Mouse (Mus musculus) heart, embryonic 15.5 days (tissue): ENCODE measurements around the gene Mospd2. TPM values are rescaled to one million over a fixed set of nuclear protein-coding genes. Genes with fewer than 3 reads are reported as not detected.
A peak's percentile ranks its signal among the peaks of the same experiment; 100 is the strongest.

Source experiments
- ATAC-seq: fragments of 200-750 bp; cut with Nextera tagmentation; replicated peaks from 2 replicates; pipeline ENCODE4 v1.8.0; 2017; ENCODE audit warnings: low read depth, moderate TSS enrichment; ENCODE audit not compliant: insufficient number of reproducible peaks, insufficient read depth, low FRiP score
- H3K27ac ChIP-seq: fragments of 300-500 bp; sonication (generic); 2 replicates; pipeline ENCODE4 v1.5.1; 2015; ENCODE audit warnings: mild to moderate bottlenecking, inconsistent platforms
- H3K27me3 ChIP-seq: fragments of 300-500 bp; sonication (generic); 2 replicates; pipeline ENCODE4 v1.6.1; 2015; ENCODE audit warnings: inconsistent platforms
- H3K36me3 ChIP-seq: fragments of 300-500 bp; sonication (generic); 2 replicates; pipeline ENCODE4 v1.6.1; 2015; ENCODE audit warnings: mild to moderate bottlenecking, inconsistent platforms
- H3K4me1 ChIP-seq: fragments of 300-500 bp; sonication (generic); replicated peaks from 2 replicates; pipeline ENCODE4 v1.6.1; 2015; ENCODE audit warnings: inconsistent platforms
- H3K4me2 ChIP-seq: fragments of 300-500 bp; sonication (generic); 2 replicates; pipeline ENCODE4 v1.6.1; 2015; ENCODE audit warnings: inconsistent platforms, mild to moderate bottlenecking, moderate library complexity
- H3K4me3 ChIP-seq: fragments of 300-500 bp; sonication (generic); 2 replicates; pipeline ENCODE4 v1.5.1; 2015; ENCODE audit warnings: mild to moderate bottlenecking, inconsistent platforms
- H3K9ac ChIP-seq: fragments of 300-500 bp; sonication (generic); 2 replicates; pipeline ENCODE4 v1.6.1; 2015; ENCODE audit warnings: mild to moderate bottlenecking, inconsistent platforms
- H3K9me3 ChIP-seq: fragments of 300-500 bp; sonication (generic); replicated peaks from 2 replicates; pipeline ENCODE4 v1.6.1; 2016; ENCODE audit warnings: inconsistent platforms
- WGBS: fragments of 180-500 bp; shearing (Covaris S2); methylation state at CpG from one replicate; pipeline ENCODE4 v1.1.7; 2015; ENCODE audit warnings: mixed read lengths; 5-methylcytosine and 5-hydroxymethylcytosine counted together
- polyA plus RNA-seq: library from polyadenylated mRNA; unstranded; fragments of >200 nt; fragmentation: Nextera tagmentation; extraction: Ambion mirVana; gene quantifications from 2 replicates; pipeline ENCODE4 v1.2.1, GENCODE M21; 2015

The Mospd2 gene
- polyA plus RNA-seq = 8.6 and 9.9 TPM in 2 replicates

- peak; percentile 99 for ATAC-seq
- H3K4me1 ChIP-seq = 0 out of 2 replicates have a peak, but pooled peaks cover 3% of the 10 kb centered on the region
- no peaks in the 10 kb centered on the region for H3K27me3 ChIP-seq
- H3K4me2 ChIP-seq = peak within 1 kb of the TSS; percentile 62
- H3K4me3 ChIP-seq = peak within 1 kb of the TSS; percentile 67
- no peaks in the 10 kb centered on the region for H3K9me3 ChIP-seq
- 11% methylated on average over 26 of the region's 26 CpGs for WGBS
- peak within 1 kb of the TSS; percentile 64 for H3K9ac ChIP-seq
- no peaks in the 10 kb centered on the region for H3K36me3 ChIP-seq
- H3K27ac ChIP-seq = peak within 1 kb of the TSS; percentile 68
Measured at GRCm38 (mm10) chrX:164980193-164980775, at the start of gene Mospd2, which contains the start of gene Fancb. Mospd2 (minus strand) TSS chrX:164980375. Fancb (plus strand) TSS chrX:164980592.

- no peak for ATAC-seq
- no peaks in the 10 kb centered on the region for H3K9me3 ChIP-seq
- H3K4me3 ChIP-seq = no peak within 1 kb of the TSS
- no peak within 1 kb of the TSS for H3K9ac ChIP-seq
- H3K36me3 ChIP-seq = no peaks in the 10 kb centered on the region
- no peak within 1 kb of the TSS for H3K27ac ChIP-seq
- no peaks in the 10 kb centered on the region for H3K27me3 ChIP-seq
- H3K4me2 ChIP-seq = no peak within 1 kb of the TSS
- H3K4me1 ChIP-seq = no peaks in the 10 kb centered on the region
Measured at GRCm38 (mm10) chrX:165004779-165005324, 24.7 kb upstream of the Mospd2 start, which contains the start of gene Gm17604. Gm17604 (minus strand) TSS chrX:165004829.

GRCm38 (mm10) chrX:165003141-165003540 is 23.0 kb upstream of the Mospd2 start:
- 28% methylated on average over 4 of the region's 4 CpGs for WGBS
- Histone ChIP-seq H3K9me3 (no peaks in the 10 kb centered on the region), H3K36me3 (no peaks in the 10 kb centered on the region), H3K4me1 (no peaks in the 10 kb centered on the region), H3K27ac (no peak overlapping the region), H3K9ac (no peak overlapping the region), H3K4me2 (no peak overlapping the region), H3K4me3 (no peak overlapping the region), H3K27me3 (no peaks in the 10 kb centered on the region)
- ATAC-seq = no peak

- Histone ChIP-seq H3K4me3 (no peak overlapping the region), H3K36me3 (no peaks in the 10 kb centered on the region), H3K27me3 (no peaks in the 10 kb centered on the region), H3K9me3 (no peaks in the 10 kb centered on the region), H3K4me2 (0 out of 2 replicates have a peak overlapping the region, but pooled peaks have one; percentile 55), H3K27ac (no peak overlapping the region), H3K4me1 (0 out of 2 replicates have a peak, but pooled peaks cover 3% of the 10 kb centered on the region), H3K9ac (no peak overlapping the region)
- WGBS = 89% methylated on average over 2 of the region's 2 CpGs
- ATAC-seq = no peak
Measured at GRCm38 (mm10) chrX:164978866-164979265, 1.3 kb downstream of the Mospd2 start.

- Histone ChIP-seq H3K4me2 (no peak overlapping the region), H3K9me3 (no peaks in the 10 kb centered on the region), H3K27me3 (no peaks in the 10 kb centered on the region), H3K4me3 (no peak overlapping the region), H3K36me3 (no peaks in the 10 kb centered on the region), H3K27ac (no peak overlapping the region), H3K4me1 (no peaks in the 10 kb centered on the region), H3K9ac (no peak overlapping the region)
- no peak for ATAC-seq
- WGBS = 82% methylated on average over 3 of the region's 3 CpGs
Measured at GRCm38 (mm10) chrX:164971206-164971605, 9.0 kb downstream of the Mospd2 start.

GRCm38 (mm10) chrX:164965750-164966448 is 14.3 kb downstream of the Mospd2 start:
- Histone ChIP-seq H3K9me3 (no peaks in the 10 kb centered on the region), H3K4me3 (no peak overlapping the region), H3K36me3 (no peaks in the 10 kb centered on the region), H3K4me1 (no peaks in the 10 kb centered on the region), H3K27ac (no peak overlapping the region), H3K4me2 (no peak overlapping the region), H3K9ac (no peak overlapping the region), H3K27me3 (no peaks in the 10 kb centered on the region)
- ATAC-seq = no peak
- WGBS = 78% methylated on average over 3 of the region's 3 CpGs

GRCm38 (mm10) chrX:164952601-164953375 is 27.4 kb downstream of the Mospd2 start:
- Histone ChIP-seq H3K4me3 (no peak overlapping the region), H3K4me1 (no peaks in the 10 kb centered on the region), H3K27ac (no peak overlapping the region), H3K9me3 (no peaks in the 10 kb centered on the region), H3K4me2 (no peak overlapping the region), H3K27me3 (no peaks in the 10 kb centered on the region), H3K36me3 (no peaks in the 10 kb centered on the region), H3K9ac (no peak overlapping the region)
- ATAC-seq = no peak
- 68% methylated on average over 5 of the region's 5 CpGs for WGBS

GRCm38 (mm10) chrX:164951858-164952576 is 28.2 kb downstream of the Mospd2 start:
- Histone ChIP-seq H3K27ac (0 out of 2 replicates have a peak overlapping the region, but pooled peaks have one; percentile 38), H3K4me2 (no peak overlapping the region), H3K9ac (no peak overlapping the region), H3K27me3 (no peaks in the 10 kb centered on the region), H3K9me3 (no peaks in the 10 kb centered on the region), H3K4me1 (no peaks in the 10 kb centered on the region), H3K36me3 (no peaks in the 10 kb centered on the region), H3K4me3 (no peak overlapping the region)
- 70% methylated on average over 11 of the region's 11 CpGs for WGBS
- no peak for ATAC-seq

- Histone ChIP-seq H3K27ac (no peak overlapping the region), H3K4me3 (no peak overlapping the region), H3K36me3 (no peaks in the 10 kb centered on the region), H3K4me1 (no peaks in the 10 kb centered on the region), H3K27me3 (no peaks in the 10 kb centered on the region), H3K9me3 (no peaks in the 10 kb centered on the region), H3K9ac (no peak overlapping the region), H3K4me2 (no peak overlapping the region)
- ATAC-seq = no peak
- 91% methylated on average over 5 of the region's 5 CpGs for WGBS
Measured at GRCm38 (mm10) chrX:164941540-164941939, 38.6 kb downstream of the Mospd2 start.

- no peak overlapping the region for H3K4me2 ChIP-seq
- no peak for ATAC-seq
- 54% methylated on average over 3 of the region's 3 CpGs for WGBS
Measured at GRCm38 (mm10) chrX:164912993-164913392, 67.2 kb downstream of the Mospd2 start.

More at GRCm38 (mm10) chrX:164912993-164913392, 67.2 kb downstream of the Mospd2 start:
- Histone ChIP-seq H3K27me3 (no peaks in the 10 kb centered on the region), H3K4me3 (no peak overlapping the region), H3K9ac (no peak overlapping the region), H3K27ac (no peak overlapping the region), H3K4me1 (no peaks in the 10 kb centered on the region), H3K9me3 (no peaks in the 10 kb centered on the region), H3K36me3 (no peaks in the 10 kb centered on the region)
